In the genomic region with DNA sequence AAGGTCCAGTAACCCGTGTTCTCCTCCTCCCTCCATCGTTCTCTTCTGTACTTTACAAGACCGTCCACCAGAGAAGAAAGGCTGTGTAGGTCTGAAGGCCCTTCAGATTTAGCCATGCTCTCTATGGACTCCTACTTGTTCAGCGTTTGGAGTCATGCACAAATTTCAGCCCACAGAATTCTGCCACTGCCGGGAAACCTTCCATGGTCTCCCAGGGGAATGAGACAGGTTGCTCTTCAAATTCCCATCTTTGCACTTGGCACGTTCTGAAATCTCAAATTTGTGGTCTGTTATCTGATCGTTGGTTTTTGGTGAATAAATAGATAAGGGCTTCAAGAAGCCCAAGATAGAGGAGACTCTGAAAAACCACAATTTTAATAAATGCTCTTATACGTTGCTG, we compare ENCODE assay signal across 11 mouse cellular contexts. TPM values are rescaled to one million over a fixed set of nuclear protein-coding genes. Genes with fewer than 3 reads are reported as not detected.
DNase-seq lines count a peak whose midpoint lies in the region; ATAC-seq lines count a peak whose summit lies in the region.
"Had no signal": no experiment of that assay in that cellular context is flagged by ENCODE, and none has a peak within 500 bp of the region (broad histone marks: within the 10 kb centered on the region; RNA-seq: fewer than 3 reads in every experiment).

No protein-coding gene starts in this region.

- H3K27me3 ChIP-seq in heart, embryonic 16.5 days (ENCODE audit: control insufficient read depth, insufficient read depth, low read length): no peaks in the 10 kb centered on the region
- no peaks in the 10 kb centered on the region for H3K27me3 ChIP-seq in heart, embryonic 10.5 days (ENCODE audit: insufficient read depth, poor library complexity, severe bottlenecking)
- H3K27me3 ChIP-seq in midbrain, embryonic 14.5 days (ENCODE audit: control insufficient read depth, insufficient read depth, low read length): no peaks in the 10 kb centered on the region
- H3K27me3 ChIP-seq in midbrain, embryonic 15.5 days (replicated peaks): no peaks in the 10 kb centered on the region

- no peak overlapping the region for H3K27ac ChIP-seq in heart, embryonic 16.5 days (ENCODE audit: low read length)
- no peak overlapping the region for H3K27ac ChIP-seq in heart, embryonic 10.5 days
- H3K27ac ChIP-seq in midbrain, embryonic 14.5 days (replicated peaks; ENCODE audit: low read depth, low read length): no peak overlapping the region
- H3K27ac ChIP-seq in midbrain, embryonic 15.5 days: no peak overlapping the region

- H3K9me3 ChIP-seq in heart, embryonic 16.5 days (replicated peaks; ENCODE audit: control insufficient read depth, low read length): no peaks in the 10 kb centered on the region
- no peaks in the 10 kb centered on the region for H3K9me3 ChIP-seq in heart, embryonic 10.5 days
- no peaks in the 10 kb centered on the region for H3K9me3 ChIP-seq in midbrain, embryonic 14.5 days (ENCODE audit: control insufficient read depth, low read length)
- H3K9me3 ChIP-seq in midbrain, embryonic 15.5 days: no peaks in the 10 kb centered on the region
- H3K9me3 ChIP-seq: forebrain, embryonic 10.5 days had no signal

- ATAC-seq in heart, embryonic 16.5 days (replicated peaks; ENCODE audit: extremely low read depth, insufficient read depth, low FRiP score): no peak
- no peak for ATAC-seq in midbrain, embryonic 14.5 days (ENCODE audit: low FRiP score, low TSS enrichment)
- no peak for ATAC-seq in midbrain, embryonic 15.5 days (replicated peaks)
- ATAC-seq in monocyte, adult 5-6 weeks (replicated peaks; ENCODE audit: insufficient number of reproducible peaks, low FRiP score, low TSS enrichment, poor library complexity, severe bottlenecking): no peak

- WGBS in heart, embryonic 16.5 days: 68% methylated on average over 8 of the region's 8 CpGs
- 70% methylated on average over 8 of the region's 8 CpGs for WGBS in heart, embryonic 10.5 days
- 79% methylated on average over 8 of the region's 8 CpGs for WGBS in midbrain, embryonic 14.5 days
- WGBS in midbrain, embryonic 15.5 days: 76% methylated on average over 8 of the region's 8 CpGs

- H3K4me3 ChIP-seq in heart, embryonic 16.5 days (ENCODE audit: low read length): no peak overlapping the region; the same call in 1 of the 2 replicates
- H3K4me3 ChIP-seq in heart, embryonic 10.5 days: no peak overlapping the region
- H3K4me3 ChIP-seq in midbrain, embryonic 14.5 days (replicated peaks; ENCODE audit: low read depth, low read length): no peak overlapping the region
- H3K4me3 ChIP-seq in midbrain, embryonic 15.5 days: no peak overlapping the region

- peak overlapping the region; percentile 100 for H3K4me2 ChIP-seq in heart, embryonic 16.5 days (ENCODE audit: low read depth, low read length)
- peak overlapping the region; percentile 90; the same call in 1 of the 2 replicates for H3K4me2 ChIP-seq in midbrain, embryonic 14.5 days (ENCODE audit: low read length)
- H3K4me2 ChIP-seq in midbrain, embryonic 15.5 days: no peak overlapping the region; the same call in 1 of the 2 replicates

- no peak overlapping the region for H3K9ac ChIP-seq in heart, embryonic 16.5 days (ENCODE audit: low read length)
- no peak overlapping the region for H3K9ac ChIP-seq in midbrain, embryonic 14.5 days (replicated peaks; ENCODE audit: low read length)
- no peak overlapping the region for H3K9ac ChIP-seq in midbrain, embryonic 15.5 days

- peaks cover 12% of the 10 kb centered on the region for H3K4me1 ChIP-seq in heart, embryonic 16.5 days (ENCODE audit: control insufficient read depth, insufficient read depth, low read length)
- H3K4me1 ChIP-seq in heart, embryonic 10.5 days: peaks cover 13% of the 10 kb centered on the region
- H3K4me1 ChIP-seq in midbrain, embryonic 14.5 days (ENCODE audit: control insufficient read depth, insufficient read depth, low read length): peaks cover 14% of the 10 kb centered on the region; the same call in 1 of the 2 replicates
- H3K4me1 ChIP-seq in midbrain, embryonic 15.5 days: peaks cover 24% of the 10 kb centered on the region

- H3K36me3 ChIP-seq in heart, embryonic 16.5 days (ENCODE audit: control insufficient read depth, insufficient read depth): no peaks in the 10 kb centered on the region
- H3K36me3 ChIP-seq in heart, embryonic 10.5 days: no peaks in the 10 kb centered on the region
- no peaks in the 10 kb centered on the region for H3K36me3 ChIP-seq in midbrain, embryonic 14.5 days (ENCODE audit: control insufficient read depth, insufficient read depth, low read length)
- no peaks in the 10 kb centered on the region for H3K36me3 ChIP-seq in midbrain, embryonic 15.5 days (replicated peaks)
- H3K36me3 ChIP-seq: forebrain, embryonic 10.5 days had no signal

- no peak for DNase-seq in heart, embryonic 10.5 days (ENCODE audit: low spot score)
- no peak for DNase-seq in midbrain, embryonic 14.5 days
- peak; percentile 28 for DNase-seq in induced T-regulatory cell, adult 2 months (ENCODE audit: low read depth)
- DNase-seq in thymus, postnatal 36 days: no peak
- DNase-seq in embryo, embryonic 10 days (ENCODE audit: low spot score): no peak
- DNase-seq: cerebellum, postnatal 36 days; gastrocnemius, postnatal 36 days had no signal

RNA-seq across cellular contexts. Expression of a gene that starts 1.2 kb away (rescaled TPM):
- polyA plus RNA-seq in heart, embryonic 16.5 days (2015; fragmentation: Nextera tagmentation; extraction: Ambion mirVana): 5.3 and 6.7 TPM in 2 replicates
- polyA plus RNA-seq in heart, embryonic 10.5 days (2016; fragmentation: Nextera tagmentation; extraction: Ambion mirVana): 2.5 and 3.4 TPM in 2 replicates
- 18.0 and 22.7 TPM in 2 replicates for polyA plus RNA-seq in midbrain, embryonic 14.5 days (2014; fragmentation: Nextera tagmentation; extraction: Ambion mirVana)
- polyA plus RNA-seq in midbrain, embryonic 15.5 days (2015; fragmentation: Nextera tagmentation; extraction: Ambion mirVana): 13.8 and 14.7 TPM in 2 replicates
- total RNA-seq in monocyte, adult 5-6 weeks (2017): 144 to 172 TPM (median 153 TPM) in 3 replicates
